Mouse (Mus musculus) hindbrain, embryonic 12.5 days (tissue): ENCODE data around the gene Ralgds. TPM values are rescaled to one million over a fixed set of nuclear protein-coding genes. Genes with fewer than 3 reads are reported as not detected.
A peak's percentile ranks its signal among the peaks of the same experiment; 100 is the strongest.

Experiments used
- ATAC-seq: fragments of 200-750 bp; cut with Nextera tagmentation; 2 replicates; pipeline ENCODE4 v1.8.0; 2017; ENCODE audit warnings: moderate TSS enrichment; ENCODE audit not compliant: low FRiP score
- H3K27ac ChIP-seq: fragments of 300-500 bp; sonication (generic); 2 replicates; pipeline ENCODE4 v1.5.1; 2016; ENCODE audit warnings: mild to moderate bottlenecking
- H3K27me3 ChIP-seq: fragments of 300-500 bp; sonication (generic); 2 replicates; pipeline ENCODE4 v1.6.1; 2016; ENCODE audit warnings: mild to moderate bottlenecking
- H3K36me3 ChIP-seq: fragments of 300-500 bp; sonication (generic); 2 replicates; pipeline ENCODE4 v1.6.1; 2016; ENCODE audit warnings: mild to moderate bottlenecking
- H3K4me1 ChIP-seq: fragments of 300-500 bp; sonication (generic); 2 replicates; pipeline ENCODE4 v1.6.1; 2016
- H3K4me2 ChIP-seq: fragments of 300-500 bp; sonication (generic); replicated peaks from 2 replicates; pipeline ENCODE4 v1.6.1; 2016; ENCODE audit warnings: mild to moderate bottlenecking
- H3K4me3 ChIP-seq: fragments of 300-500 bp; sonication (generic); 2 replicates; pipeline ENCODE4 v1.5.1; 2016; ENCODE audit warnings: mild to moderate bottlenecking
- H3K9ac ChIP-seq: fragments of 300-500 bp; sonication (generic); 2 replicates; pipeline ENCODE4 v1.6.1; 2016; ENCODE audit warnings: mild to moderate bottlenecking, moderate library complexity
- H3K9me3 ChIP-seq: fragments of 300-500 bp; sonication (generic); replicated peaks from 2 replicates; pipeline ENCODE4 v1.6.1; 2016; ENCODE audit warnings: mild to moderate bottlenecking
- WGBS: fragments of 180-500 bp; shearing (Covaris S2); methylation state at CpG from one replicate; pipeline ENCODE4 v1.1.7; 2016; 5-methylcytosine and 5-hydroxymethylcytosine counted together
- polyA plus RNA-seq: library from polyadenylated mRNA; unstranded; fragments of >200 nt; fragmentation: Nextera tagmentation; extraction: Ambion mirVana; gene quantifications from 2 replicates; pipeline ENCODE4 v1.2.1, GENCODE M21; 2016

The Ralgds gene
- polyA plus RNA-seq, 1 experiment from 2014 or later = 96.7 TPM

DNA sequence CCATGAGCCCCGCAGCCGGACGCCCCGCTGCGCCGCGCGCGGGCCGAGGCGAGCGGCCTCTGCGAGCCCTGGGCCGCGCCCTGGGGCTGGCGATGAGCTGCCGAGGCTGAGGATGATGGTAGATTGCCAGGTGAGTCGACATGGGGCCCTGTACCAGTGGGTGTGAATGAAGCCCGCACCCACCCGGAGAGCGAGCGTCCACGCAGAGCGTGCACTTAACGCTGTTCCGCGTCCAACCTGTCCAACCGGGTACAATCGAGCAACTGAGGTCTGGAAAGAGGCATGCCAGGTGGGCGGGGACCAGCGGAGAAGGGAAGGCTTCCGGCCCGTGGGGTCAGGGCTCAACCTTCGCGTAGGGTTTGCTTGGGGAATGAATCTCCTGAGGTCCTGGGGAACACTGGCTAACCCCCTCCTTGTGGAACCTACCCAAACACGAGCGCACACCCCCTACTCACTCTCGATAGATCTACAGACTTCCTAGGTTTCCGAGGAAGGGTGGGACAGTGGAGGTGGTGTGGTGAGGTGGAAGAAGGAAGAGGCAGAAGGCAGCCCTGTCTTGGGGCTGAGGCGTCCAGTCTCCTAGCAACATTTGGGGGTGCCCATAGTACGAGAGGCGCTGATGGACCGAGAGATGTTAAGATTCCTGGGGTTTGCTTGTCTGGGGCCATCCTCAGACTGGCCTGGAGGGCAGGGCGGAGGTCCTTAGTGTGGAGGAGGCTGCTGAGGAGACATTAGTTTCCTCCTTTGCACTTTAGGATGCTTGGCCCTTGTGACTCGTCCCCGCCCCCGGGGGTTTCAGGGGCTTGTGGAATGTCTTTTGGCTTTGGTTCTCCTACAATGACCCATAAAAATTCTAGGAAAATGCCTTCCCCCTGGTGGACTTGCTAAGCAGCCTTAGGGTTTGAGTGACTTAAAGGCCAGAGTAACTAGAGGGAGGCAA, 776 bp downstream of the Ralgds start:
- 6% methylated on average over 47 of the region's 47 CpGs for WGBS
- peak overlapping the region; percentile 93 for H3K27ac ChIP-seq
- H3K4me1 ChIP-seq = peaks cover 44% of the 10 kb centered on the region
- no peaks in the 10 kb centered on the region for H3K9me3 ChIP-seq
- ATAC-seq = peak; percentile 39
- H3K4me3 ChIP-seq = peak overlapping the region; percentile 85
- H3K27me3 ChIP-seq = no peaks in the 10 kb centered on the region
- H3K4me2 ChIP-seq = peak overlapping the region; percentile 79
- H3K9ac ChIP-seq = peak overlapping the region; percentile 95
- H3K36me3 ChIP-seq = peaks cover 5% of the 10 kb centered on the region

DNA sequence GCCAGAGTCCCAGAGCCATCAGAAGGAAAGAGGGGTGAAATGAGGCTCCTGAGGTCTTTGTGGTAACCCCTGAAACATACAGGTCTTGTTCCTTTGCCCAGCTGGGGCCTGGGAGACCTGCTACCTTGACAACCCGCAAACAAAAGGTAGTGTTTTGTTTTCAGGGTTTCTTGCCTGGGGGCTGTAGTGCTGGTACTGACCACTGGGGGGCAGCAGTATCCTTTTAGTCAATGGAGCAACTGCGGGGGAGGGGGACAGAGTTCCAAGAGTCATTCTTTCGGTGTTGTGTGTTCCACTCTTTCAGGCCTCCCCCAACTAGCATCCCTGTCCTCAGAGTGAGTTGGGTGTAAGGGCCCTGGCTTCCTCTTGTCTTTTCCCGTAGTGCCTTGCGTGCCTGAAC, 1.6 kb downstream of the Ralgds start:
- 17% methylated on average over 5 of the region's 5 CpGs for WGBS
- no peak for ATAC-seq
- H3K27ac ChIP-seq = peak overlapping the region; percentile 93; the same call in 1 of the 2 replicates

DNA sequence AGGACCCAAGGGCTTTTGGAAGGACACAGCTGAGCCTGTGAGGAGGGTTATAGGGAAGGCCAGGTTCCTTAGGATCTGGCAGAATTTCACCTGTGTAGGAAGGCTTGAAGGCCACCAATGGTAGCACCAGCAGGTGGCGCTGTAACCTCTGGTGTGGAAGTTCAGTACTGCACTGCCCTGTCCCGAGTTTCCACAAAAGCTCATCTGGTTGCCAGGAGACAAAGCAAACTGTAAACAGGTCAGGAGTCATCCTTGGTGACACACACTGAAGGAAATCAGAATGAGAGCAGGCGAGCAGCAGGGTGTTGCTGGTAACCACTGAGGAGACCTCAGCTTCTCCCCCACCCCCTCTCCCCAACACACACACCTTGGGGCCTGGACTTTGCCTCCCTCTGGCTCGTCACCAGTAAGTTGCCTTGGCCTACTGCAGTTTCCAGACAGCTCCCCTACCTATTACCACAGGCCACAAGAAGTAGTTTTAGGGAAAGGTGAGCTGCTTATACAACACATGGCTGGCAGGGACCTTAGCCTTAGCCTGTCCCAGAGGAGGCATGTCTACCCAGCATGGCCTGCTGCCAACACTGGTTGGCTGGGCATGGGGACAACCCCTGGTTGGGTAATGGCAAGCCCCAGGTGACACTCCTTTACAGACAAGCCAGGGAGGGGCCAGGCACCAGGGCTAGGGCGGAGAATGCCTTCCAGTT, 4.4 kb downstream of the Ralgds start:
- no peak overlapping the region for H3K27ac ChIP-seq
- H3K9me3 ChIP-seq = no peaks in the 10 kb centered on the region
- H3K36me3 ChIP-seq = peaks cover 5% of the 10 kb centered on the region
- no peak overlapping the region for H3K4me3 ChIP-seq
- H3K4me1 ChIP-seq = peaks cover 70% of the 10 kb centered on the region
- WGBS = 41% methylated on average over 5 of the region's 5 CpGs
- no peak overlapping the region for H3K9ac ChIP-seq
- no peaks in the 10 kb centered on the region for H3K27me3 ChIP-seq
- no peak overlapping the region for H3K4me2 ChIP-seq
- ATAC-seq = no peak

More for the DNA sequence above, 1.6 kb downstream of the Ralgds start:
- no peaks in the 10 kb centered on the region for H3K9me3 ChIP-seq
- peaks cover 5% of the 10 kb centered on the region for H3K36me3 ChIP-seq
- no peaks in the 10 kb centered on the region for H3K27me3 ChIP-seq
- H3K4me1 ChIP-seq = peaks cover 52% of the 10 kb centered on the region
- peak overlapping the region; percentile 85 for H3K4me3 ChIP-seq
- peak overlapping the region; percentile 95 for H3K9ac ChIP-seq
- H3K4me2 ChIP-seq = peak overlapping the region; percentile 79

DNA sequence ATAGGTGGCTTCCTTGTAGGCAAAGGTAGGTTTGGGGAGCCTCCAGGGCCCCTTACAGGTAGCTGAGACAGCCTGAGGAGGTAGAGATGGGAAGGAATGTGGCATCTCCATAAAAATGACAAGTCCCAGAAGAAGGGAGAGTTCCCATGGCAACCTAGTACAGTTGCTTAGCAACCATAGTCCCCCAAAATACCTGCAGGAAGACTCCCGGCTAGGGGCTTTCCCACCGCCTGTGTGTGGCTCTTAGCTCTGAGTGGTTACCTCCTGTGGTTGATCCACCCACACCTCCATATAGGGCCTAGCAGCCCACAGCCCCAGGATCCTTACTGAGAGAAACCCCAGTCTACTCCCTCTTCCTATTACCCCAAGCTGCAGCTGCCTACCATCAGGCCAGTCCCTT, 5.3 kb downstream of the Ralgds start:
- H3K36me3 ChIP-seq = peaks cover 5% of the 10 kb centered on the region
- H3K27me3 ChIP-seq = no peaks in the 10 kb centered on the region
- no peak overlapping the region for H3K4me3 ChIP-seq
- H3K4me1 ChIP-seq = peaks cover 72% of the 10 kb centered on the region
- H3K9ac ChIP-seq = peak overlapping the region; percentile 13; the same call in 1 of the 2 replicates
- peak overlapping the region; percentile 25 for H3K27ac ChIP-seq
- H3K9me3 ChIP-seq = no peaks in the 10 kb centered on the region
- ATAC-seq = no peak
- peak overlapping the region; percentile 8; the same call in 1 of the 2 replicates for H3K4me2 ChIP-seq
- WGBS = 22% methylated on average over 2 of the region's 2 CpGs

DNA sequence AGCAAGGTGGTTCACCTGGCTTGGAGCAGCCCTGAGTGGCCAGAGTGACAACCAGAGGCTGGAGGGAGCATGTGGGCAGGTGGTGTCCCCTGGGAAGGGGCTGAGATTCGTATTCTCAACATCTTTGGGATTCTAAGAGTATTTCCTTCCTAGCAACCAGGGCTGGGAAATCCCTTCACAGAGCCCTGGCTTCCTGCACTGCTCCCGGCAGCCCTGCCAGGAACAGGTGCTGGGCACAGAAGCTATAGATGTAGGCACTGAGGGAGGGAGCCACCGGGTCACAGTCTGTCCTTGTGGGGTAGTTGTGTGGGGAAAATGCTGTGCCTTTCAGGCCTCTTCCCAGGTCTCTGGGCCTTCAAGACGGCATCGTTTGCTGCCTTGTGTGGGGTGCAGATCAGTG, 7.7 kb downstream of the Ralgds start:
- H3K4me1 ChIP-seq = peaks cover 80% of the 10 kb centered on the region
- peaks cover 5% of the 10 kb centered on the region for H3K36me3 ChIP-seq
- H3K27me3 ChIP-seq = no peaks in the 10 kb centered on the region
- H3K4me2 ChIP-seq = no peak overlapping the region
- no peaks in the 10 kb centered on the region for H3K9me3 ChIP-seq
- no peak overlapping the region for H3K4me3 ChIP-seq
- H3K9ac ChIP-seq = no peak overlapping the region
- no peak for ATAC-seq
- no peak overlapping the region for H3K27ac ChIP-seq
- WGBS = 70% methylated on average over 5 of the region's 5 CpGs

DNA sequence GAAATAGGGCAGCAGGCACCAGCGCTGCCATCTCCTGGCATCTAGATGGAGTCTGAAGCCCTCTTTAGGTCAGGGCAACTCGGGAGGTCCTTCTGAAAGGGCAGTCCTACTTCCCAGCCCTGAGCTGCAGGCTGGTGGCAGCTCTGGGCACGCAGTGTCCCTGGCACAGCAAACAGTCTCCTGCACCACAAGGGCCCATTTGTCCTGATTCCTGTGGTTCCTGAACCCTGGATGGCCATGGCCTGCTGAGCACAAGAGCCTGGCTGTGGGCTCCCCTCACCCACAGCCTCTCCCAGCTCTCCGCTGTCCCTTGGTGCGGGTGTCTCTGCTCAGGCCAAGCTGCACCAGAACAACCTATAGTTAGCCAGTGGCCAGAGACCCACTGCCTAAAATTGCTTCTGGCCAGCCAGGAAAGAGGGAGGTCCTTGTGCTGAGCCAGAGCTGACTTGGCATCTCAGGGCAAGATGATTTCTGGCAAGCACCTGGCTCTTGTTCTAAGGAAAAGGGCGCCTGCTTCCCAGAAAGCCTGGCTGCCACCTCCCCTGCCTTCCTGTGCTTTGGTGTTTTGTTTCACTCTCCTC, 8.7 kb downstream of the Ralgds start:
- Histone ChIP-seq H3K4me3 (no peak overlapping the region), H3K9ac (no peak overlapping the region), H3K36me3 (peaks cover 5% of the 10 kb centered on the region), H3K4me1 (peaks cover 80% of the 10 kb centered on the region), H3K4me2 (no peak overlapping the region), H3K27ac (no peak overlapping the region), H3K27me3 (no peaks in the 10 kb centered on the region), H3K9me3 (no peaks in the 10 kb centered on the region)
- WGBS = 84% methylated on average over 6 of the region's 6 CpGs
- no peak for ATAC-seq

DNA sequence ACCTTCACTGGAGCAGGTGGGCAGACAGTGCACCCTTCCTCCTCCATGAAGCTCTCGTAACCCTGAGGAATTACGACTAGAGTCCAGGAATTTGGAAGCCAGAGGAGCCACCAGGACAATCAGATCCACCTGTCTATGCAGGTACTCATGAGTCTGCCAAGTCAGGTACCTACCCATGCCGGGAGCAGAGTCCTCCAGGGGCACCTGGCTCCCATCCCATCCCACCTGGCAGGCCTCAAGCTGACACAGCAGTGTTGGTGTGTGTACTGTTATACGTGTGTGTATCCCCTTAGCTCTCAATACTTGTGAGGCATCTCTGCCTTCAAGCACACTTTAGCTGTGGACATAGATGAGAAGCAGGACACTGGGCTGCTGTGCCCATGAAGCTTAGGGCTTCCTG, 9.2 kb downstream of the Ralgds start:
- H3K4me1 ChIP-seq = peaks cover 78% of the 10 kb centered on the region
- no peak overlapping the region for H3K4me3 ChIP-seq
- peaks cover 4% of the 10 kb centered on the region; the same call in 1 of the 2 replicates for H3K36me3 ChIP-seq
- WGBS = 88% methylated on average over 4 of the region's 4 CpGs
- H3K4me2 ChIP-seq = no peak overlapping the region
- H3K9me3 ChIP-seq = no peaks in the 10 kb centered on the region
- ATAC-seq = no peak
- H3K27me3 ChIP-seq = no peaks in the 10 kb centered on the region
- H3K9ac ChIP-seq = no peak overlapping the region
- no peak overlapping the region for H3K27ac ChIP-seq

DNA sequence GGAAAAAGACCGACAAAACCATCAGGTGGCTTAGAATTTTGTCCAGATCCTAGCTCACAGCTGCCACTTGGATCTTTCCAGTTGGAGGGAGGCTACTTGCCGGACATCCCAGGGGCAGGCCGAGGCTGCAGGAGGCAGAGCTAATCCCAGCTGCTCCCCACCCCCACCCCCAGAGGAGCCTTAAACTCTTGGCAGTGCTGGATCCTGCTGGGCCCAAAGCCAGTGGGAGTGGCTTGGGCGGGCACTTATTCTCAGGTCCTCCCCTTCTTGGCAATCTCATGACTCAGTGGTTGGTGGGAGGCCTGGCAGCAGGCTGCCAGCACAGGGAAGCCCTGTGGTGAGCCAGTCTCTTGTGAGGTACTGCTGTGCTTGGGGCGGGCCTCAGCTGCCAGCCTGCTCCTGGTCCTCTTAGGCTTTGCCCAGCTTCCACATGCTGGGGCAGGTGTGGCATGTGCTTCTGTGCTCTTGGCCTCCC, 10.8 kb downstream of the Ralgds start:
- peaks cover 76% of the 10 kb centered on the region for H3K4me1 ChIP-seq
- 11% methylated on average over 5 of the region's 5 CpGs for WGBS
- no peak overlapping the region for H3K4me3 ChIP-seq
- no peak overlapping the region for H3K4me2 ChIP-seq
- ATAC-seq = peak; percentile 74
- H3K9me3 ChIP-seq = no peaks in the 10 kb centered on the region
- no peaks in the 10 kb centered on the region for H3K27me3 ChIP-seq
- H3K27ac ChIP-seq = peak overlapping the region; percentile 92
- H3K36me3 ChIP-seq = no peaks in the 10 kb centered on the region
- no peak overlapping the region for H3K9ac ChIP-seq

DNA sequence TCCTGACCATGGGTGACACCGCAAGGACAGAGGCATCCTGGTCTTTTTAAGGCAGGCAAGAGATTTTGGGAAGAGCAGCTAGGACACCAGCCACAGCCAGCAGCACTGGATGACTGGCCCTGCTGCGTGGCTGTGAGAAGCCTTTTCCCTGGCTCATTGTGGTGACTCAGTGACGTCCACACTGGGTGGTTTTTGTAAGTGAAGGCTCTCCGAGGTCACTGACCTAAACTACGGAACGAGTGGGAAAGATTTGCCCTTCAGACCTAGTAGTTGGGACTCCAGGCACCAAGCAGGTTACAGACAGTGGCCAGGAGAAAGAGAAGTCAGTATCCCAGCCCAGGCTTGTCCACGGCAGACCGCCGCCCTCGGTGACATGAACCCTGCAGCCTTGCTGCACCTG, 11.5 kb downstream of the Ralgds start:
- WGBS = 75% methylated on average over 10 of the region's 10 CpGs
- no peaks in the 10 kb centered on the region for H3K9me3 ChIP-seq
- 0 out of 2 replicates have a peak overlapping the region, but pooled peaks have one; percentile 29 for H3K9ac ChIP-seq
- H3K36me3 ChIP-seq = no peaks in the 10 kb centered on the region
- H3K4me3 ChIP-seq = no peak overlapping the region
- H3K27me3 ChIP-seq = no peaks in the 10 kb centered on the region
- H3K27ac ChIP-seq = peak overlapping the region; percentile 92; the same call in 1 of the 2 replicates
- H3K4me2 ChIP-seq = no peak overlapping the region
- no peak for ATAC-seq
- peaks cover 77% of the 10 kb centered on the region for H3K4me1 ChIP-seq

DNA sequence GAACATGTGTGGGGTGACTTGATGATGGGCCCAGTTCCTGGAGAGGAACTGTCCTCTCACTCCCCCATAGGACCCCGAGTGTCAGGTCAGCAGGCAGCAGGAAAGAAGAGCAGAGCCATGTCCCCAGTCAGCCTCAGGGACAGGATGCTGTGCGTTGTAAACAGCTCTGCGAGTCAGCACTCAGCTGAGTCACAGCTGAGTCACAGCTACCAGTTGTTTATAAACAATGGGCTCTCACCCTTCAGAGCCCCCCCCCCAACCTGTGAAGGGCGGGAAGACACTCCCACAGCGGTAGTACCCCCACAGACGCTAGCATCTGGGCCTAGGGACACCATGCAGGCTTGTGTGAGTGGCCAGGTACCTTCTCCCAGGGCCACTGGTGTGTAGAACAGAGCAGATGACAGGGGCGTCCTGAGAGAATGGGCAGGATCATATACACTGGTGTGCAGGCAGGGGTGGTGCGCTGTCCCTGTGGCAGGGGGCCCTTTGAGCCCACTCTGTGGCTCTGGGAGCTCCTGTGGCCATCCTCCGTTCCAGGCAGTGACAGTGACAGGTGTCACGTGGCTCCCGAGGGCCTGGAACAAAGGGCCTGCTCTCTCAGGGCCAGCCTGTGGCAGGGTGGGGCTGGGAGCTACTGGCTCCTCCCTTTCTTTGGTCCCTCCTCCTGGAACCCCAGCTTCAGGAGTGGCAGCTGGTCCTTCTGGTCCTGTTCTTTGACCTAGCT, 12.5 kb downstream of the Ralgds start:
- 12% methylated on average over 11 of the region's 11 CpGs for WGBS
- H3K9me3 ChIP-seq = no peaks in the 10 kb centered on the region
- H3K27ac ChIP-seq = peak overlapping the region; percentile 92
- H3K4me2 ChIP-seq = peak overlapping the region; percentile 29
- no peak overlapping the region for H3K4me3 ChIP-seq
- no peaks in the 10 kb centered on the region for H3K27me3 ChIP-seq
- H3K9ac ChIP-seq = peak overlapping the region; percentile 44
- no peaks in the 10 kb centered on the region for H3K36me3 ChIP-seq
- ATAC-seq = peak; percentile 82
- peaks cover 79% of the 10 kb centered on the region for H3K4me1 ChIP-seq

DNA sequence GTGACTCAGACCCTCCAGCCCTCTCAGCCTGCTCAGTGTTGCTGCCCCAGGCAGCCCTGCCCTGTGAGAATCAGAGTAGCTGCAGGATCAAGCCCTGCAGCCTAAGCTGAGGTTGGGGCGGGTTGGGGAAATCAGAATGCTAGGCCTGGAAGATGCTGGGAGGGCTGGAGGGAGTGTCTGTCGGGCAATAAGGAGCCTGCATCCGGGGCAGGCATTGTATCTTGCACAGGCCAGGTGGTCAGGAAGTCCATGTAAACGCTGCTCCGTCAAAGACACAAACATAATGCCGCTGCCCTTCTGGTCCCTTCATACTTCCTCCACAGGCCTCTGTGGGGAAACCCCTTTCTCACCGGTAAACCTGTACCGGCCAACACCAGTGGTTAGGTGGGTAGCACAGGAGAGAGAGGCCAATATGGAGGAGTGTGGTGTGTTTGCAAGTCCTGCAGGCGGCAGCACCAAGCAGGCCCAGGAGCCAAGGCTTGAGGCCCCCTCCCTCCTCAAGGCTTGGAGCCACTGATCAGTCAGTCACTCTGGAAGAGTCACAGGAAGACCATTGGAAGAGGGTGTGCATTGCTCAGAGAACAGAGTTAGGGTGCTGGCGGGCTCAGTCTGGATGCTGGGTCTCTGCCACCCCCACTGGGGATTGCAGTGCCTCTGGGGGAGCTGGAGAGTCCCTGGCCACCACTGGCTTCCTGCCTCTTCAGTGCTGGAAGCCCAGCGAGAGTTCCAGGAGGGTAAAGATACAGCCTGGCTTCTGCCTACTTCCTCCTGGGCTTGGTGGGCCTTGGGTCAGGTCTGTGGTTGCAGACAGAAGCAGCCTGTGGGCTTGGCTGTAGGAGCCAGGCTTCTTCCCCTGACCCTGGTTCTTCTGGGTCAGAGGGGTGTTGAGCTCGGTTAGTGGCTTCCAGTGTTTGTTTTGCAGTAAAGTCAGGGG, 13.3 kb downstream of the Ralgds start:
- peak; percentile 9; the same call in 1 of the 2 replicates for ATAC-seq
- Histone ChIP-seq H3K4me3 (no peak overlapping the region), H3K27ac (peak overlapping the region; percentile 92), H3K9me3 (no peaks in the 10 kb centered on the region), H3K9ac (peak overlapping the region; percentile 44), H3K4me2 (peak overlapping the region; percentile 29), H3K36me3 (no peaks in the 10 kb centered on the region), H3K27me3 (no peaks in the 10 kb centered on the region), H3K4me1 (peaks cover 82% of the 10 kb centered on the region)
- WGBS = 46% methylated on average over 12 of the region's 12 CpGs
